Mouse (Mus musculus): ENCODE data around the gene Clip1. TPM values are rescaled to one million over a fixed set of nuclear protein-coding genes. Genes with fewer than 3 reads are reported as not detected.
A peak's percentile ranks its signal among the peaks of the same experiment; 100 is the strongest.
"Not testable (repeated sequence)": the region's sequence is repeated elsewhere in the genome, so short reads cannot be mapped to it uniquely, and the experiment has no call there.

The Clip1 gene
- polyA plus RNA-seq (2014; fragmentation: Nextera tagmentation; extraction: Ambion mirVana) = 73.0 and 75.1 TPM in 2 replicates

- ATAC-seq (ENCODE audit: low FRiP score, low TSS enrichment) (peak; percentile 80), DNase-seq (peak; percentile 89)
- no peaks in the 10 kb centered on the region for H3K27me3 ChIP-seq (ENCODE audit: control insufficient read depth, insufficient read depth, low read length)
- peaks cover 28% of the 10 kb centered on the region for H3K4me1 ChIP-seq (ENCODE audit: control insufficient read depth, insufficient read depth, low read length)
- peak within 1 kb of the TSS; percentile 100 for H3K27ac ChIP-seq (replicated peaks; ENCODE audit: low read depth, low read length)
- WGBS = under 1% methylated on average over 60 of the region's 64 CpGs
- H3K9ac ChIP-seq (replicated peaks; ENCODE audit: low read length) = peak within 1 kb of the TSS; percentile 99
- no peaks in the 10 kb centered on the region for H3K9me3 ChIP-seq (ENCODE audit: control insufficient read depth, low read length)
- H3K36me3 ChIP-seq (ENCODE audit: control insufficient read depth, insufficient read depth, low read length) = no peaks in the 10 kb centered on the region
- peak within 1 kb of the TSS; percentile 95 for H3K4me3 ChIP-seq (replicated peaks; ENCODE audit: low read depth, low read length)
- peak within 1 kb of the TSS; percentile 69 for H3K4me2 ChIP-seq (ENCODE audit: low read length)
Measured at GRCm38 (mm10) chr5:123684221-123685144, at the start of gene Clip1. Clip1 (minus strand) TSS chr5:123684618.

- Histone ChIP-seq H3K4me2 (ENCODE audit: low read length) (no peak overlapping the region), H3K9me3 (ENCODE audit: control insufficient read depth, low read length) (no peaks in the 10 kb centered on the region), H3K4me3 (replicated peaks; ENCODE audit: low read depth, low read length) (no peak overlapping the region), H3K27me3 (ENCODE audit: control insufficient read depth, insufficient read depth, low read length) (no peaks in the 10 kb centered on the region), H3K36me3 (ENCODE audit: control insufficient read depth, insufficient read depth, low read length) (peaks cover 85% of the 10 kb centered on the region), H3K27ac (replicated peaks; ENCODE audit: low read depth, low read length) (no peak overlapping the region), H3K4me1 (ENCODE audit: control insufficient read depth, insufficient read depth, low read length) (no peaks in the 10 kb centered on the region), H3K9ac (replicated peaks; ENCODE audit: low read length) (no peak overlapping the region)
- DNase-seq = no peak
- no peak for ATAC-seq (ENCODE audit: low FRiP score, low TSS enrichment)
- 95% methylated on average over 2 of the region's 2 CpGs for WGBS
Measured at GRCm38 (mm10) chr5:123730981-123731380, 46.6 kb upstream of the Clip1 start.

GRCm38 (mm10) chr5:123723816-123724215, 39.4 kb upstream of the Clip1 start:
- not testable (repeated sequence) for DNase-seq; ATAC-seq (ENCODE audit: low FRiP score, low TSS enrichment); H3K4me3 ChIP-seq (replicated peaks; ENCODE audit: low read depth, low read length); H3K4me2 ChIP-seq (ENCODE audit: low read length); H3K9ac ChIP-seq (replicated peaks; ENCODE audit: low read length); H3K9me3 ChIP-seq (ENCODE audit: control insufficient read depth, low read length); H3K27ac ChIP-seq (replicated peaks; ENCODE audit: low read depth, low read length); H3K27me3 ChIP-seq (ENCODE audit: control insufficient read depth, insufficient read depth, low read length)
- H3K4me1 ChIP-seq (ENCODE audit: control insufficient read depth, insufficient read depth, low read length) = peaks cover 11% of the 10 kb centered on the region
- H3K36me3 ChIP-seq (ENCODE audit: control insufficient read depth, insufficient read depth, low read length) = peaks cover 19% of the 10 kb centered on the region
- WGBS = 90% methylated on average over 7 of the region's 7 CpGs

GRCm38 (mm10) chr5:123720328-123721311, 36.2 kb upstream of the Clip1 start, which contains the start of gene Zcchc8:
Zcchc8 (minus strand) TSS chr5:123721100.
- under 1% methylated on average over 83 of the region's 83 CpGs for WGBS
- H3K9ac ChIP-seq (replicated peaks; ENCODE audit: low read length) = peak within 1 kb of the TSS; percentile 81
- H3K4me3 ChIP-seq (replicated peaks; ENCODE audit: low read depth, low read length) = peak within 1 kb of the TSS; percentile 87
- peaks cover 18% of the 10 kb centered on the region for H3K36me3 ChIP-seq (ENCODE audit: control insufficient read depth, insufficient read depth, low read length)
- peak; percentile 100 for ATAC-seq (ENCODE audit: low FRiP score, low TSS enrichment)
- H3K27ac ChIP-seq (replicated peaks; ENCODE audit: low read depth, low read length) = peak within 1 kb of the TSS; percentile 88
- peak within 1 kb of the TSS; percentile 86 for H3K4me2 ChIP-seq (ENCODE audit: low read length)
- peak; percentile 99 for DNase-seq
- no peaks in the 10 kb centered on the region for H3K9me3 ChIP-seq (ENCODE audit: control insufficient read depth, low read length)
- H3K4me1 ChIP-seq (ENCODE audit: control insufficient read depth, insufficient read depth, low read length) = peaks cover 15% of the 10 kb centered on the region
- H3K27me3 ChIP-seq (ENCODE audit: control insufficient read depth, insufficient read depth, low read length) = no peaks in the 10 kb centered on the region

GRCm38 (mm10) chr5:123714622-123715021, 30.2 kb upstream of the Clip1 start:
- no peak overlapping the region for H3K4me2 ChIP-seq (ENCODE audit: low read length)
- peaks cover 12% of the 10 kb centered on the region for H3K4me1 ChIP-seq (ENCODE audit: control insufficient read depth, insufficient read depth, low read length)
- 89% methylated on average over 4 of the region's 4 CpGs for WGBS
- H3K9ac ChIP-seq (replicated peaks; ENCODE audit: low read length) = no peak overlapping the region
- no peak for ATAC-seq (ENCODE audit: low FRiP score, low TSS enrichment)
- no peaks in the 10 kb centered on the region for H3K27me3 ChIP-seq (ENCODE audit: control insufficient read depth, insufficient read depth, low read length)
- no peak for DNase-seq
- no peak overlapping the region for H3K4me3 ChIP-seq (replicated peaks; ENCODE audit: low read depth, low read length)
- no peaks in the 10 kb centered on the region for H3K9me3 ChIP-seq (ENCODE audit: control insufficient read depth, low read length)
- H3K36me3 ChIP-seq (ENCODE audit: control insufficient read depth, insufficient read depth, low read length) = peaks cover 74% of the 10 kb centered on the region
- no peak overlapping the region for H3K27ac ChIP-seq (replicated peaks; ENCODE audit: low read depth, low read length)

GRCm38 (mm10) chr5:123713782-123714181, 29.4 kb upstream of the Clip1 start:
- ATAC-seq (ENCODE audit: low FRiP score, low TSS enrichment) = no peak
- Histone ChIP-seq H3K9ac (replicated peaks; ENCODE audit: low read length) (no peak overlapping the region), H3K36me3 (ENCODE audit: control insufficient read depth, insufficient read depth, low read length) (peaks cover 82% of the 10 kb centered on the region), H3K27ac (replicated peaks; ENCODE audit: low read depth, low read length) (no peak overlapping the region), H3K4me3 (replicated peaks; ENCODE audit: low read depth, low read length) (no peak overlapping the region), H3K9me3 (ENCODE audit: control insufficient read depth, low read length) (no peaks in the 10 kb centered on the region), H3K27me3 (ENCODE audit: control insufficient read depth, insufficient read depth, low read length) (no peaks in the 10 kb centered on the region), H3K4me2 (ENCODE audit: low read length) (no peak overlapping the region), H3K4me1 (ENCODE audit: control insufficient read depth, insufficient read depth, low read length) (peaks cover 4% of the 10 kb centered on the region)
- no peak for DNase-seq
- WGBS = 97% methylated on average over 6 of the region's 6 CpGs

GRCm38 (mm10) chr5:123709571-123709970, 25.2 kb upstream of the Clip1 start:
- no peak for ATAC-seq (ENCODE audit: low FRiP score, low TSS enrichment)
- H3K9me3 ChIP-seq (ENCODE audit: control insufficient read depth, low read length) = no peaks in the 10 kb centered on the region
- DNase-seq = no peak
- WGBS = 95% methylated on average over 4 of the region's 4 CpGs
- H3K4me3 ChIP-seq (replicated peaks; ENCODE audit: low read depth, low read length) = no peak overlapping the region
- H3K27ac ChIP-seq (replicated peaks; ENCODE audit: low read depth, low read length) = no peak overlapping the region
- H3K27me3 ChIP-seq (ENCODE audit: control insufficient read depth, insufficient read depth, low read length) = no peaks in the 10 kb centered on the region
- H3K9ac ChIP-seq (replicated peaks; ENCODE audit: low read length) = no peak overlapping the region
- H3K4me1 ChIP-seq (ENCODE audit: control insufficient read depth, insufficient read depth, low read length) = no peaks in the 10 kb centered on the region
- peaks cover 96% of the 10 kb centered on the region for H3K36me3 ChIP-seq (ENCODE audit: control insufficient read depth, insufficient read depth, low read length)
- H3K4me2 ChIP-seq (ENCODE audit: low read length) = no peak overlapping the region

- no peak overlapping the region for H3K9ac ChIP-seq (replicated peaks; ENCODE audit: low read length)
- H3K4me3 ChIP-seq (replicated peaks; ENCODE audit: low read depth, low read length) = no peak overlapping the region
- DNase-seq = no peak
- no peak for ATAC-seq (ENCODE audit: low FRiP score, low TSS enrichment)
- H3K9me3 ChIP-seq (ENCODE audit: control insufficient read depth, low read length) = no peaks in the 10 kb centered on the region
- no peaks in the 10 kb centered on the region for H3K4me1 ChIP-seq (ENCODE audit: control insufficient read depth, insufficient read depth, low read length)
- H3K27me3 ChIP-seq (ENCODE audit: control insufficient read depth, insufficient read depth, low read length) = no peaks in the 10 kb centered on the region
- H3K4me2 ChIP-seq (ENCODE audit: low read length) = no peak overlapping the region
- 95% methylated on average over 12 of the region's 12 CpGs for WGBS
- peaks cover 94% of the 10 kb centered on the region for H3K36me3 ChIP-seq (ENCODE audit: control insufficient read depth, insufficient read depth, low read length)
- no peak overlapping the region for H3K27ac ChIP-seq (replicated peaks; ENCODE audit: low read depth, low read length)
Measured at GRCm38 (mm10) chr5:123708598-123708997, 24.2 kb upstream of the Clip1 start.
